Mouse (Mus musculus): ENCODE results near the gene Ndufb10.
"Not testable (repeated sequence)": the region's sequence is repeated elsewhere in the genome, so short reads cannot be mapped to it uniquely, and the experiment has no call there.

The Ndufb10 gene

GRCm38 (mm10) chr17:24734513-24734912, 10.2 kb upstream of the Ndufb10 start:
- no peak for DNase-seq (ENCODE audit: inconsistent age in 2 of 2, low spot score in 1 of 2)

GRCm38 (mm10) chr17:24733434-24734050, 9.3 kb upstream of the Ndufb10 start:
- no peak for DNase-seq (ENCODE audit: inconsistent age in 2 of 2, low spot score in 1 of 2)

GRCm38 (mm10) chr17:24732233-24732935, 8.1 kb upstream of the Ndufb10 start:
- peak in 1 of 2 experiments; percentile 61 for DNase-seq (ENCODE audit: inconsistent age in 2 of 2, low spot score in 1 of 2)

GRCm38 (mm10) chr17:24730787-24731186, 6.5 kb upstream of the Ndufb10 start:
- DNase-seq (ENCODE audit: inconsistent age in 2 of 2, low spot score in 1 of 2) = no peak

GRCm38 (mm10) chr17:24729067-24729466, 4.8 kb upstream of the Ndufb10 start:
- no peak for DNase-seq (ENCODE audit: inconsistent age in 2 of 2, low spot score in 1 of 2)

GRCm38 (mm10) chr17:24728184-24728583, 3.9 kb upstream of the Ndufb10 start:
- DNase-seq (ENCODE audit: inconsistent age in 2 of 2, low spot score in 1 of 2) = no peak

GRCm38 (mm10) chr17:24727618-24728017, 3.3 kb upstream of the Ndufb10 start, which contains the start of gene Rpl3l:
TSS of gene Rpl3l (plus strand) at chr17:24727820.
- DNase-seq (ENCODE audit: inconsistent age in 2 of 2, low spot score in 1 of 2) = no peak

- no peak for DNase-seq (ENCODE audit: inconsistent age in 2 of 2, low spot score in 1 of 2)
These were observed 1.5 kb upstream of the Ndufb10 start for GRCm38 (mm10) chr17:24725637-24726390.

- no peak for DNase-seq (ENCODE audit: inconsistent age in 2 of 2, low spot score in 1 of 2)
These were observed 447 bp downstream of the Ndufb10 start for GRCm38 (mm10) chr17:24723881-24724180.

- DNase-seq (ENCODE audit: inconsistent age in 2 of 2, low spot score in 1 of 2) = peak in 1 of 2 experiments; percentile 33
These were observed 977 bp downstream of the Ndufb10 start for GRCm38 (mm10) chr17:24723122-24723880.

- DNase-seq (ENCODE audit: inconsistent age in 2 of 2, low spot score in 1 of 2) = no peak
These were observed 1.9 kb downstream of the Ndufb10 start for GRCm38 (mm10) chr17:24722220-24722924.

- DNase-seq (ENCODE audit: inconsistent age in 2 of 2, low spot score in 1 of 2) = not testable (repeated sequence)
These were observed 2.8 kb downstream of the Ndufb10 start for GRCm38 (mm10) chr17:24721383-24721955.

- peak in 1 of 2 experiments; percentile 80 for DNase-seq (ENCODE audit: inconsistent age in 2 of 2, low spot score in 1 of 2)
These were observed 3.7 kb downstream of the Ndufb10 start for GRCm38 (mm10) chr17:24720616-24721015.

- peak; percentile 99 for DNase-seq (ENCODE audit: inconsistent age in 2 of 2, low spot score in 1 of 2)
These were observed 4.6 kb downstream of the Ndufb10 start for GRCm38 (mm10) chr17:24719494-24720222.

GRCm38 (mm10) chr17:24718938-24719337, 5.3 kb downstream of the Ndufb10 start:
- DNase-seq (ENCODE audit: inconsistent age in 2 of 2, low spot score in 1 of 2) = not testable (repeated sequence)

- DNase-seq (ENCODE audit: inconsistent age in 2 of 2, low spot score in 1 of 2) = no peak
These were observed 6.3 kb downstream of the Ndufb10 start, which contains the start of the genes Rnf151 and Rps2 for GRCm38 (mm10) chr17:24717943-24718342. TSS of gene Rnf151 (minus strand) at chr17:24718063. TSS of gene Rps2 (plus strand) at chr17:24718116.

- DNase-seq (ENCODE audit: inconsistent age in 2 of 2, low spot score in 1 of 2) = no peak
These were observed 8.1 kb downstream of the Ndufb10 start for GRCm38 (mm10) chr17:24716166-24716682.

GRCm38 (mm10) chr17:24715556-24715955, 8.7 kb downstream of the Ndufb10 start:
- no peak for DNase-seq (ENCODE audit: inconsistent age in 2 of 2, low spot score in 1 of 2)

GRCm38 (mm10) chr17:24708646-24709045, 15.6 kb downstream of the Ndufb10 start:
- peak in 1 of 2 experiments; percentile 53 for DNase-seq (ENCODE audit: inconsistent age in 2 of 2, low spot score in 1 of 2)
